Mouse (Mus musculus) liver, embryonic 12.5 days (tissue): Measurements from ENCODE around the gene Syce1. TPM values are rescaled to one million over a fixed set of nuclear protein-coding genes. Genes with fewer than 3 reads are reported as not detected.
A peak's percentile ranks its signal among the peaks of the same experiment; 100 is the strongest.
"Not testable (repeated sequence)": the region's sequence is repeated elsewhere in the genome, so short reads cannot be mapped to it uniquely, and the experiment has no call there.

Experiments used
- ATAC-seq: fragments of 200-750 bp; cut with Nextera tagmentation; 2 replicates; pipeline ENCODE4 v1.8.0; 2017; ENCODE audit warnings: moderate number of reproducible peaks, mild to moderate bottlenecking, moderate library complexity
- H3K27ac ChIP-seq: fragments of 300-500 bp; sonication (generic); 2 replicates; pipeline ENCODE4 v1.5.1; 2016; ENCODE audit warnings: mild to moderate bottlenecking
- H3K27me3 ChIP-seq: fragments of 300-500 bp; sonication (generic); replicated peaks from 2 replicates; pipeline ENCODE4 v1.6.1; 2016; ENCODE audit warnings: mild to moderate bottlenecking, moderate library complexity
- H3K36me3 ChIP-seq: fragments of 300-500 bp; sonication (generic); 2 replicates; pipeline ENCODE4 v1.6.1; 2016; ENCODE audit warnings: mild to moderate bottlenecking, moderate library complexity
- H3K4me1 ChIP-seq: fragments of 300-500 bp; sonication (generic); 2 replicates; pipeline ENCODE4 v1.6.1; 2016
- H3K4me2 ChIP-seq: fragments of 300-500 bp; sonication (generic); 2 replicates; pipeline ENCODE4 v1.6.1; 2016; ENCODE audit warnings: mild to moderate bottlenecking, moderate library complexity
- H3K4me3 ChIP-seq: fragments of 300-500 bp; sonication (generic); 2 replicates; pipeline ENCODE4 v1.5.1; 2016; ENCODE audit warnings: mild to moderate bottlenecking, moderate library complexity
- H3K9ac ChIP-seq: fragments of 300-500 bp; sonication (generic); 2 replicates; pipeline ENCODE4 v1.6.1; 2016; ENCODE audit warnings: mild to moderate bottlenecking, moderate library complexity
- H3K9me3 ChIP-seq: fragments of 300-500 bp; sonication (generic); replicated peaks from 2 replicates; pipeline ENCODE4 v1.6.1; 2016; ENCODE audit warnings: mild to moderate bottlenecking, moderate library complexity
- WGBS: fragments of 180-500 bp; shearing (Covaris S2); methylation state at CpG from one replicate; pipeline ENCODE4 v1.1.7; 2016; ENCODE audit not compliant: insufficient replicate concordance; 5-methylcytosine and 5-hydroxymethylcytosine counted together
- polyA plus RNA-seq: library from polyadenylated mRNA; unstranded; fragments of >200 nt; fragmentation: Nextera tagmentation; extraction: Ambion mirVana; gene quantifications from 2 replicates; pipeline ENCODE4 v1.2.1, GENCODE M21; 2016

Gene Syce1
- polyA plus RNA-seq, 1 experiment from 2014 or later: 0.15 TPM

DNA sequence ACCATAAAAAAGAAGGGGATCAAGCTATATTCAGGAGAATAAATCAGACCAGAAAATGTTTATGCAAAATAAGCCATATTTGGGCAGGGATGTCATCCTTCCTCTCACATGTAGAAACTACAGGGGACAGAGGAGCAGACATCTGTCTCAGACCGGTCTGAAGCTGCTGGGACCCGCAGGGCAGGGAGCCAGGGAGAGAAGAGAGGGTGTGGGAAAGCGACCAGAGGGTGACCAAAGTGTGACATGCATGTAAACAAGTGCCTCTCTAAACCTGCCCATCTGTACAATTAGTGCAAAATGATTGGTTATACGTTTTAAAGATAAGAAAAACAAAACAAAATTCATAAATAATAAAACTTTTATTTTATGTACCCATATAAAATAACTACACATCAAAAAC lies 32.5 kb upstream of the Syce1 start:
- no peak overlapping the region for H3K27ac ChIP-seq
- H3K4me3 ChIP-seq: no peak overlapping the region
- 60% methylated on average over 4 of the region's 4 CpGs for WGBS
- H3K27me3 ChIP-seq: 0 out of 2 replicates have a peak, but pooled peaks cover 7% of the 10 kb centered on the region
- H3K9ac ChIP-seq: no peak overlapping the region
- no peaks in the 10 kb centered on the region for H3K36me3 ChIP-seq
- ATAC-seq: no peak
- H3K4me2 ChIP-seq: no peak overlapping the region
- H3K9me3 ChIP-seq: no peaks in the 10 kb centered on the region
- 0 out of 2 replicates have a peak, but pooled peaks cover 9% of the 10 kb centered on the region for H3K4me1 ChIP-seq

DNA sequence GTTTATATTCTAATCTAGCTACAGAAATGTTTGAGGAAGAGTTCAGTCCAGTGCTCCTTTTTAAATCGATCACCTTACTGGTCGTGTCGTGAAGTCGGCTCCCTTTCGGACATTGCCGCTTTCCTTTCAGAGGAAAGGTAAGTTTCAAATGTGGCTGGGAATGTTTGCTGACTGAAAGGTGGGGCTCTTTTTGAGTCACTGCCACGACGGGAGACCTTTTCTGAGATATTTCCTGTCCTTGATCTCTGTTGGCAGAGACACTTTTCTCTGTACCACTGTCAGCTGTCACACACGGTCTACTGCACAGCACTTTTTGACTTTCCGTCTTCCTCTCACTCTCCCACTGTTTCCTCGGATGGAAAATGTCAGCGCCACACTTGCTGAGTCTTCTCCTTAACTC lies 25.2 kb upstream of the Syce1 start:
- Histone ChIP-seq H3K27ac (no peak overlapping the region), H3K4me2 (no peak overlapping the region), H3K9ac (no peak overlapping the region), H3K4me1 (no peaks in the 10 kb centered on the region), H3K4me3 (no peak overlapping the region), H3K36me3 (no peaks in the 10 kb centered on the region), H3K27me3 (no peaks in the 10 kb centered on the region), H3K9me3 (no peaks in the 10 kb centered on the region)
- no peak for ATAC-seq
- 79% methylated on average over 12 of the region's 12 CpGs for WGBS

DNA sequence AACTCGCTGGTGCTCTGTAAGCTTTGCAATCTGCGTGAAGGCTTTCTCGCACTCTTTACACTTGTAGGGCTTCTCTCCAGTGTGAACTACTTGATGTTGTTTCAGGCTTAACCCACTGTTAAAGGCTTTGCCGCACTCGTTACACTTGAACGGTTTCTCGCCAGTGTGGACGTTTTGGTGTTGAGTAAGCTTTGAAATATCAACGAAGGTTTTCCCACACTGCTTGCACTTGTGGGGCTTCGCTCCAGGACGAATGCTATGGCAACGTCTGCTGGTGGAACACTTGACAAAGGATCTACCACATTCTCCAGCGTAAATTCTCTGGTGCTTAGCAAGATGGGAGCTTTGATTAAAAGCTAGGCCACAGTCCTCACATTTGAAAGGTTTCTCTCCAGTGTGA lies 24.1 kb upstream of the Syce1 start:
- Histone ChIP-seq H3K36me3 (no peaks in the 10 kb centered on the region), H3K9me3 (no peaks in the 10 kb centered on the region), H3K4me1 (no peaks in the 10 kb centered on the region), H3K27me3 (no peaks in the 10 kb centered on the region), H3K4me2 (no peak overlapping the region), H3K4me3 (no peak overlapping the region), H3K9ac (no peak overlapping the region), H3K27ac (no peak overlapping the region)
- WGBS: 79% methylated on average over 13 of the region's 13 CpGs
- ATAC-seq: no peak

DNA sequence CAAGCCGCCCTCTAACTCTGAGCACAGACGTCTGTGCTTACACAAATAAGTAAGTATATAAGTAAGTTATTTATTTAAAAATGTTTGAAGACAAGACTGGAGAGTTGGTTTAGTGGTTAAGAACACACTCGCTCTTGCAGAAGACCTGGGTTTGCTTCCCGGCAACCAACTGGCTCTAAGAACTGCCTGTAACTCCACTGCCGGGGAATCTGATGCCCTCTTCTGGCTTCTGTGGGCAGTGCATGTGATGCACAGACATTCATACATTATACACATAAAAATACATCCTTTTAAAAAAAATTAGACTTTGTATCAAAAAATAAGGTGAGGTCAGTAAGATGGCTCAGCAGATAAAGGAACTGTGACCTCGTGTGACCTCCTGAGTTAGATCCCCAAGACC lies 22.8 kb upstream of the Syce1 start:
- Histone ChIP-seq H3K36me3 (no peaks in the 10 kb centered on the region), H3K4me3 (no peak overlapping the region), H3K4me1 (no peaks in the 10 kb centered on the region), H3K27me3 (no peaks in the 10 kb centered on the region), H3K9me3 (no peaks in the 10 kb centered on the region), H3K9ac (no peak overlapping the region), H3K27ac (no peak overlapping the region), H3K4me2 (no peak overlapping the region)
- 72% methylated on average over 6 of the region's 6 CpGs for WGBS
- no peak for ATAC-seq

DNA sequence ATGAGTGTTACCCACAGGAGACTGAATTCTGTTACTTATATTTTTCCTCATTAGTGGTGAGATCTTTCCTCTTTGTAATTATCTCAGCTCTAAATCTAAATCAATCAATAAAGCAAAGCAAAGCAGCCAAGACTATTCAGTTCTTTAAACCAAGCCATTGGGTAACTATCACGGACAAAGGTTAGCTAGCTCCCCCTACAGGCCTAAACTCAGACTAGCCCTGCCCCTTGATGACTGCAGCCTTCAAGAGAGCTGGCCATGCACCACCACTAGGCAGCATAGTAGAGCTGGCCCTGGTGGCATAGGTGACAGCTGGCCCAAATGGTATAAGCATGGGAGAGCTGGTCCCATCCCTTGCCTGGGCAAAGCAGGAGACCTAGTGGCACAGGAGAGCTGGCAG lies 18.1 kb upstream of the Syce1 start:
- Histone ChIP-seq H3K9me3 (no peaks in the 10 kb centered on the region), H3K4me3 (no peak overlapping the region), H3K27me3 (no peaks in the 10 kb centered on the region), H3K36me3 (no peaks in the 10 kb centered on the region), H3K4me1 (no peaks in the 10 kb centered on the region), H3K9ac (no peak overlapping the region), H3K4me2 (no peak overlapping the region), H3K27ac (no peak overlapping the region)
- peak; percentile 54 for ATAC-seq
- WGBS: 8% methylated on average over 1 of the region's 1 CpGs

DNA sequence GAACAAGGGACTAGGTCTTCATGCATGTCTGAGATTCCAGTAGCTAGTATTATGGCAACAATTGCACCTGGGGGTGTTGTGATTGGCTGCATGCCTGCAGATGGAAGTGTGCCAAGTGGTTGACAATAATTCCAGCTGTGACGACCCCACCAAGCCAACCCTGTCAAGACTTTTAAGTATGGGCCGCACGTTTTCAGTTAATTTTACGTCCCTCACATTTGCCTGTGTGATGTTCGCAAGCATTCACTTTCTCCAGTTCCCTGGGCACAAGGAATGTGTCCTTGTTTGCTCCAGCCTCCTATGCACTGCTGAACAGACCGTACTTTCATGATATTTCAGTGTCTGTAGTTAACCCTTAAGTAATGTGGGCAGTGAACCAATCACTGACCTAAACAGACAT lies 15.0 kb upstream of the Syce1 start:
- Histone ChIP-seq H3K9me3 (no peaks in the 10 kb centered on the region), H3K27me3 (no peaks in the 10 kb centered on the region), H3K9ac (no peak overlapping the region), H3K27ac (no peak overlapping the region), H3K36me3 (no peaks in the 10 kb centered on the region), H3K4me3 (no peak overlapping the region), H3K4me1 (no peaks in the 10 kb centered on the region), H3K4me2 (no peak overlapping the region)
- no peak for ATAC-seq
- WGBS: 67% methylated on average over 6 of the region's 6 CpGs

DNA sequence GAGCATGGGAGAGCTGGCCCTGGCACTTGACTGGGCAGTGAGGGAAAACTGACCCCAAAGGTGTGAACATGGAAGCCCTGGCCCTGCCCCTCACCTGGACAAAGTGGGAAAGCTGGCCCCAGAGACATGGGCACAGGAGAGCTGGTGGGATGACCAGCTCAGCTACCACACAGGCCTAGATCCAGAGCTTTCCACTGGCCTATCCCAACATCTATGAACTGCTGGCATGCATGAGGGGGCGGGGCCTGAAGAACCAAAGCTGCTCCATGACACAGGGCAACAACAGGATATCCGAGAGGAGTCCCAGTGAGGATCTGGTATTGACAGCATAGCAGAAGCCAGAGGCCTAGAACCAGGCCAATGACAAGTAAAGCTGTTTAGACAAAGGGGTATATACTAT lies 10.6 kb upstream of the Syce1 start:
- no peaks in the 10 kb centered on the region for H3K27me3 ChIP-seq
- no peak overlapping the region for H3K27ac ChIP-seq
- H3K4me3 ChIP-seq: no peak overlapping the region
- WGBS: 53% methylated on average over 2 of the region's 2 CpGs
- no peaks in the 10 kb centered on the region for H3K9me3 ChIP-seq
- no peak overlapping the region for H3K4me2 ChIP-seq
- no peak overlapping the region for H3K9ac ChIP-seq
- no peaks in the 10 kb centered on the region for H3K36me3 ChIP-seq
- H3K4me1 ChIP-seq: no peaks in the 10 kb centered on the region
- no peak for ATAC-seq

DNA sequence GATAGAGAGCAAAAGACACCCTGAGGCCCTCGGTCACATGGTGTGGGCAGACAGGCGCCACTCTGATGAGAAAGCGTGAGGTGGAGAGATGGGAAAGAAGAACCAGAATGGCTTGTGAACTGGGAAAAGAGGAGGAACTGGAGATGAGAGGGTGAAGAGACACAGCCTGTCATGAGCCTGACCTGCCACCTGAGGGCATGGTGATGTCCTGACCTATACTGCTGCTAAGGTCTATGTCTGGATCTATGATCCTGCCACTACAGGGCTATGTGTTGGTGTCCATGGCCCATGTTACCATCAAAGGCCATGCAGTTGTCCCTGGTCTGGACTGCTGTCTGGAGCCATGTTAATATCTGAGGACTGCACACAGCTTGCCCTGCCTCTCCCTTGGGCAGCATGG lies 10.0 kb upstream of the Syce1 start:
- WGBS: 74% methylated on average over 3 of the region's 3 CpGs

DNA sequence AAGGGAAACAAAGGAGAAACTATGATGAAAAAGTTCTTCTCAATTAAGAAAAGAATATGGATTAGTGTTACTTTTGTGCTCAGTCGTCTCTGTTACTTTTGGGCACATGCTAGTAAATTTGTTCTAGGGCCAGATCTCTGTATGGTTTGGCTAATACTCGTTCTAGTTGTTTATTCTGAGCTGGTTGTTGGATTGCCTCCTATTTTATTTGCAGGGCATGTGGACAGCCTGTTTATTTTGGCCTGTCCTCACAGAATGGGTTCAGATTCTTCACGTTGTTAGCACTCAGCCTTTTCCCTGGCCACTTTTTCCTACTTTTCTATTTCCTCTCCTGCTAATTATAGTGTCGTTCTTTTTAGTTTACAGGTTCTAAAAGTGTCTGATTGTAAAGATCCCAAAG lies 5.9 kb upstream of the Syce1 start:
- H3K9ac ChIP-seq: no peak overlapping the region
- H3K27ac ChIP-seq: no peak overlapping the region
- H3K4me1 ChIP-seq: no peaks in the 10 kb centered on the region
- H3K4me2 ChIP-seq: no peak overlapping the region
- H3K4me3 ChIP-seq: no peak overlapping the region
- ATAC-seq: no peak
- 53% methylated on average over 4 of the region's 4 CpGs for WGBS
- no peaks in the 10 kb centered on the region for H3K36me3 ChIP-seq
- no peaks in the 10 kb centered on the region for H3K27me3 ChIP-seq
- no peaks in the 10 kb centered on the region for H3K9me3 ChIP-seq

More for the DNA sequence above, 10.0 kb upstream of the Syce1 start:
- no peak overlapping the region for H3K4me2 ChIP-seq
- H3K27me3 ChIP-seq: no peaks in the 10 kb centered on the region
- no peak overlapping the region for H3K27ac ChIP-seq
- no peaks in the 10 kb centered on the region for H3K36me3 ChIP-seq
- no peaks in the 10 kb centered on the region for H3K9me3 ChIP-seq
- no peak overlapping the region for H3K9ac ChIP-seq
- no peak for ATAC-seq
- no peak overlapping the region for H3K4me3 ChIP-seq
- H3K4me1 ChIP-seq: no peaks in the 10 kb centered on the region

DNA sequence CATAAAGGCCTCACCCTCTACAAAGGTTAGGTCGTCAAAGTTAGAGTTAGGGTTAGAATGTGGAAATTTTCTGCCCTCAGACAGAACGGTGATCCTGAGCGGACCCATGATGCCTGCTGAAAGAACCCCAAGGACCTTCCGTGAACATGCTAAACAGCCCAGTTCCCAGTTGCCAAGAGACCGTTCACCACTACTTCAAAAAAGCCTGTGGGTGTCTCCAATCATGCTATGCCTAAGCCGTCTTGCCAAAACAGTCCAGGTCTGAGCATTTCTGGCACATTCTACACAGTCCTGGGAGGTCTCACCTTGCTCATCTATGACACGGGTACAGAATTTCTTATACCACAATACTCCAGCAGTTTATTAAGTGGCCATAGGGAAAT lies 392 bp upstream of the Syce1 start:
- H3K4me3 ChIP-seq: no peak overlapping the region
- no peaks in the 10 kb centered on the region for H3K36me3 ChIP-seq
- H3K9ac ChIP-seq: no peak overlapping the region
- no peak for ATAC-seq
- no peaks in the 10 kb centered on the region for H3K4me1 ChIP-seq
- H3K9me3 ChIP-seq: no peaks in the 10 kb centered on the region
- no peak overlapping the region for H3K27ac ChIP-seq
- no peaks in the 10 kb centered on the region for H3K27me3 ChIP-seq
- H3K4me2 ChIP-seq: no peak overlapping the region
- 71% methylated on average over 7 of the region's 7 CpGs for WGBS

DNA sequence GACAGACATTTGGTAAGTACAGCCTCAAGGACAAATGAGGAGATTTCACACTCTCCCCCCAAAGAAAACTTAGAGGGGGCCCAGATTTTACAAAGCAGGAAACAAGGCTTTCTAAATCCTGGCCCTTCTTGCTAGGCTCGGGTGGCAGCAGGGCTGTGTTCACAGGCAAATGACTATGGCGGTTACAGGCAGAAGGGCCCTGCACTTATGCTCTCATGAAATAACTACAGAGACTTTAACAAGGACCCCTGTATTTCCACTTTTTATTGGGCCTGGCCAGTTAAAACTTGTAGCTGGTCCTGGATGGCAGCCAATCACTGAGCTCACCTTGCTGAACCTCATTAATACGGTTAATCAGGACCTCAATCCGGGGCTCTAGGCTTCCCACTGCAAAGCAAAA lies 7.1 kb downstream of the Syce1 start:
- H3K9ac ChIP-seq: no peak overlapping the region
- H3K27me3 ChIP-seq: no peaks in the 10 kb centered on the region
- no peaks in the 10 kb centered on the region for H3K9me3 ChIP-seq
- H3K27ac ChIP-seq: no peak overlapping the region
- no peak for ATAC-seq
- 64% methylated on average over 4 of the region's 4 CpGs for WGBS
- H3K36me3 ChIP-seq: no peaks in the 10 kb centered on the region
- H3K4me1 ChIP-seq: no peaks in the 10 kb centered on the region
- H3K4me3 ChIP-seq: no peak overlapping the region
- H3K4me2 ChIP-seq: no peak overlapping the region

DNA sequence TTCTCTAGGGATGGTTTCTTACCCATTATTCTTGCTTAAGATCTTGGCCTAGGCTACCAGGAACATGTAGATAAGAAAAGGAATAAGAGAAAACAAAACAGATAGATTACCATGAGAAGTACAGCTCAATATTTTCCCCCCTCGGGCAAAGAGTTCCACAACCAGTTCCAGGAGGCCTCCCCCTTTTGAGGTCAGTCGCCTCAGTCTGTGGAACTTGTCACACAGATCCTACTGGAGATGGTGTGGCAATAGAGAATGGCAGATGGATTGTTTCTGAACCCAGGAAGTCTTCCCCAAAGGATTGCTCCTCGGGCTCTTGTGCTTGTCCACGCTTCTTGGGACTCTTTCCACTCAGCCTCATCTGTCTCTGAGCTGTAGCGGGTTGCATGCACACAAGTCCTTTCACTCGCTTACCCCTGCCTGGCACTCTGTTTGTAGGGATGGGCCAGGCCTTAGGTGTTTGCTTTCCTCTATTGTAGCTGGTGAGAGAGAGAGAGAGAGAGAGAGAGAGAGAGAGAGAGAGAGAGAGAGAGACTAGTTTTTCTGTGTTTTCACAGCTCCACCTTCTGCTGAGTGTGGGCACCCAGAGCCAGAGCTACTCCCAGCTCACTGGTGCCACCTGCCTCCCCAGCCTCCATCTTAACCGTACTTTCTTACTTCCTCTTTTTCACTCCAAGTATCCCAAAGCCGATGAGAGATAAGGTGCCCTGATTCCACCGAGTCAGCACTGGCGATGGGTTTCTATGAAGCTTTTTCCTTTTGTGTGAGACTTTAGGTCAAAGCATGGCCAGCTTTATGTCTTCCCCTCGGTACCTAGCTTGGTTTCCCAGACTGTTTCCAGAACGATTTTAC lies 21.5 kb downstream of the Syce1 start:
- Histone ChIP-seq H3K4me3 (no peak overlapping the region), H3K27ac (no peak overlapping the region), H3K36me3 (no peaks in the 10 kb centered on the region), H3K4me2 (no peak overlapping the region), H3K4me1 (no peaks in the 10 kb centered on the region), H3K9me3 (no peaks in the 10 kb centered on the region), H3K9ac (no peak overlapping the region), H3K27me3 (no peaks in the 10 kb centered on the region)
- WGBS: 47% methylated on average over 12 of the region's 12 CpGs
- ATAC-seq: no peak

DNA sequence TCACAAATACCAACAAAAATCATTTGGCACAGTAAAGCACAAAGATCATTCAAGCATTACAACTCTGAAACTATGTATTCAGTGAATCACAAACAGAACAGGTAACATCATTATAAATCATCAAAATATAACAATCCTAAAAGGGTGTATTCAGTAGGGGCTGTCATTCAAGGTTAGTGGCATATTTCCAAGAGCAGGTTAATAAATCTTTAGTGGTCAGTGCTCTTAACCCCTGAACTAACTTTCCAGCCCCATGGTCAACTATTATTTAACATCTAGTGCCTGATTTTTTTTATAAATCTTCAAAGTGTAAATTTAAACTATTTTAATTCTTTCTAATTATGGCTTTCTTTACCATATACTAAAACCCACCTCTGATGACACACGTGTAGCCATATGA lies 22.3 kb downstream of the Syce1 start:
- H3K4me3 ChIP-seq, H3K36me3 ChIP-seq, H3K27me3 ChIP-seq, H3K4me2 ChIP-seq, H3K4me1 ChIP-seq, H3K9me3 ChIP-seq, H3K9ac ChIP-seq, ATAC-seq, H3K27ac ChIP-seq: not testable (repeated sequence)
- 53% methylated on average over 1 of the region's 1 CpGs for WGBS
